Comparison of ENCODE assay signal across 8 mouse cellular contexts in the genomic region with DNA sequence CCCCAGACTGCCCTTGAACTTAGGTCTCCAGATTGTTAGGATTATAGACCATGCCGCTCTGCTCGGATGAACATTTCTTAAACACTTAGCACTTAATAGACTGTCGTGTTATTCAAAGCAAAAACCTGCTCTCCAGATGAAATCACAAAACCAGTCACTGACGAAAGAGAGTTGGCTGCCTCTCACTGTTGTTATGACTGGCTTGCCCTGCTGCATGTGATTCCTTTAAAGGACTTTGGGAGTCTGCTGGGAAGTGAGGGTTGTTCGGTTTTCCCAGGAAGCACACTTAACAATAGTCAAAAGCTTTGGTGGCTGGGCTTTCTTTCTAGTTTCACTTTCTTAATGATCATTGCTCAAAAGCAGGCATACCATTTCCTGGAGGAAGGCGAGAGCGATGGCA.
DNase-seq lines count a peak whose midpoint lies in the region; ATAC-seq and TF ChIP-seq lines count a peak whose summit lies in the region.

No protein-coding gene starts in this region.

- TF ChIP-seq CTCF in spleen, adult 2 months (IDR thresholded peaks at IDR 0.05; ENCODE audit: extremely low read depth, insufficient read depth, insufficient read length, insufficient replicate concordance): no peak

- H3K36me3 ChIP-seq in spleen, adult 2 months (ENCODE audit: control insufficient read depth, insufficient read depth, low read length): no peaks in the 10 kb centered on the region
- H3K36me3 ChIP-seq in heart, embryonic 15.5 days: no peaks in the 10 kb centered on the region
- no peaks in the 10 kb centered on the region for H3K36me3 ChIP-seq in limb, embryonic 15.5 days

- no peak for DNase-seq in spleen, adult 2 months (ENCODE audit: low read depth in 1 of 2, low spot score in 2 of 2)
- no peak for DNase-seq in spleen, postnatal 14 days (ENCODE audit: low spot score in 2 of 2)
- DNase-seq in ovary, postnatal 10 days (ENCODE audit: low spot score): peak; percentile 15
- DNase-seq in yolk sac, embryonic 10.5 days (ENCODE audit: low spot score): no peak
- no peak for DNase-seq in left cerebral cortex, adult 8-10 months (ENCODE audit: low spot score in 2 of 2)

- no peaks in the 10 kb centered on the region for H3K27me3 ChIP-seq in spleen, adult 2 months (ENCODE audit: control insufficient read depth, insufficient read depth, low read length)
- no peaks in the 10 kb centered on the region for H3K27me3 ChIP-seq in heart, embryonic 15.5 days
- H3K27me3 ChIP-seq in limb, embryonic 15.5 days: no peaks in the 10 kb centered on the region

- H3K9ac ChIP-seq in heart, embryonic 15.5 days: no peak overlapping the region
- H3K9ac ChIP-seq in limb, embryonic 15.5 days: no peak overlapping the region

- H3K4me1 ChIP-seq in spleen, adult 2 months (ENCODE audit: control insufficient read depth, insufficient read depth, insufficient read length): peaks cover 17% of the 10 kb centered on the region
- peaks cover 16% of the 10 kb centered on the region for H3K4me1 ChIP-seq in brown adipose tissue, adult 24 weeks (ENCODE audit: control insufficient read depth, insufficient read depth, insufficient read length, low read length)
- peaks cover 38% of the 10 kb centered on the region for H3K4me1 ChIP-seq in heart, embryonic 15.5 days (replicated peaks)
- peaks cover 18% of the 10 kb centered on the region for H3K4me1 ChIP-seq in limb, embryonic 15.5 days

- peak overlapping the region; percentile 57 for H3K4me3 ChIP-seq in spleen, adult 2 months (ENCODE audit: extremely low read depth, insufficient read depth, insufficient read length)
- peak overlapping the region; percentile 55 for H3K4me3 ChIP-seq in brown adipose tissue, adult 24 weeks (ENCODE audit: insufficient read depth, low read depth, low read length)
- H3K4me3 ChIP-seq in heart, embryonic 15.5 days: peak overlapping the region; percentile 24
- peak overlapping the region; percentile 18; the same call in 1 of the 2 replicates for H3K4me3 ChIP-seq in limb, embryonic 15.5 days

- TF ChIP-seq POLR2A in spleen, adult 2 months (IDR thresholded peaks at IDR 0.05; ENCODE audit: low read depth, low read length): no peak

- ATAC-seq in heart, embryonic 15.5 days (replicated peaks; ENCODE audit: insufficient number of reproducible peaks, insufficient read depth, low FRiP score, low read depth): 0 out of 2 replicates have a peak, but pooled peaks have one; percentile 49
- ATAC-seq in limb, embryonic 15.5 days (ENCODE audit: insufficient number of reproducible peaks, low FRiP score, low TSS enrichment, low read depth): no peak; the same call in 1 of the 2 replicates

- no peaks in the 10 kb centered on the region for H3K9me3 ChIP-seq in heart, embryonic 15.5 days (replicated peaks)
- H3K9me3 ChIP-seq in limb, embryonic 15.5 days: no peaks in the 10 kb centered on the region

- WGBS in spleen, adult 2 months: 3% methylated on average over 7 of the region's 7 CpGs
- 23% methylated on average over 7 of the region's 7 CpGs for WGBS in heart, embryonic 15.5 days
- 29% methylated on average over 7 of the region's 7 CpGs for WGBS in limb, embryonic 15.5 days

- peak overlapping the region; percentile 62; the same call in 1 of the 2 replicates for H3K27ac ChIP-seq in spleen, adult 2 months (ENCODE audit: insufficient read depth, low read length)
- peak overlapping the region; percentile 86 for H3K27ac ChIP-seq in brown adipose tissue, adult 24 weeks (replicated peaks; ENCODE audit: low read depth, low read length)
- peak overlapping the region; percentile 87 for H3K27ac ChIP-seq in heart, embryonic 15.5 days
- peak overlapping the region; percentile 17; the same call in 1 of the 2 replicates for H3K27ac ChIP-seq in limb, embryonic 15.5 days

- H3K4me2 ChIP-seq in heart, embryonic 15.5 days: peak overlapping the region; percentile 52
- peak overlapping the region; percentile 26 for H3K4me2 ChIP-seq in limb, embryonic 15.5 days

Comparison
In these comparisons a context has a peak if more than half of its experiments do, and no peak if none do; other contexts are left out.
1. H3K27ac ChIP-seq: peak in every context shown above with its lines; median percentile 87 in heart, embryonic 15.5 days; 86 in brown adipose tissue, adult 24 weeks; 62 in spleen, adult 2 months; 17 in limb, embryonic 15.5 days.